In the genomic region with DNA sequence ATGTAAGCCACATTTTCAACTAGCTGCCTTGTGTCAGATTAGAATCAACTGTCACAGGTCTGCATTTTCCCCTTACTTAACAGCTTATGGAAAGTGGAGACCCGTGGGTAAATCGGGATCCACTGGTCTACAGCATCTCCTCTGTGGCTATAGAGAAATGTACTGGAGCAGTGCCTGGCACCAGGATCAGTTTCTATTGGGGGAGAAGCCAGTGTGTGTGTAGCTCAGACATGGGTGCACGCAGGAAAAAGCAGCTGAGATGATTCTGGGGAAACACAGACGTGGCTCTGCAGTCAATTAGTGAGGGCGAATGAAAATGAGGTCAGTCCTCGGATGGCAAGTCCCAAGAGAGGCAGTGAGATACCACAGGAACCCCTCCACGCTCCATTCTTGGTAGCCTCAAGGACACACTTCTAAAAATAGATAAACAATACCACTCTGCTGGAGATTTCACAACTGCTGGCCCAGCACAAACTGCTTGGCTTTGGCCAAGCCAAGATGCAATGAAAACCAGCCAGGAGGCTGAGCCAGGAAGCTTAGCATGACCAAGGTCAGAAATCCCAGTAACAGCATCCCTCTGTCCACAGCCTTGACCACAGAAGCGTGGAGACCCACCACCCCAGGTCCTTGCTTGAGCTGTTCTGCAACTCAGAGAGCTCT, we compare ENCODE assay signal across 8 mouse cellular contexts. TPM values are rescaled to one million over a fixed set of nuclear protein-coding genes. Genes with fewer than 3 reads are reported as not detected.
DNase-seq lines count a peak whose midpoint lies in the region; ATAC-seq and TF ChIP-seq lines count a peak whose summit lies in the region.
"Had no signal": no experiment of that assay in that cellular context is flagged by ENCODE, and none has a peak within 500 bp of the region (broad histone marks: within the 10 kb centered on the region; RNA-seq: fewer than 3 reads in every experiment).

No protein-coding gene starts in this region.

- H3K27ac ChIP-seq in kidney, postnatal 0 days, result peak overlapping the region; percentile 60

- 26% methylated on average over 8 of the region's 8 CpGs for WGBS in kidney, postnatal 0 days

- H3K9ac ChIP-seq in kidney, postnatal 0 days (ENCODE audit: low read depth, low read length), result no peak overlapping the region

- no peaks in the 10 kb centered on the region for H3K27me3 ChIP-seq in Patski
- H3K27me3 ChIP-seq in kidney, postnatal 0 days (ENCODE audit: insufficient read depth, low read length), result no peaks in the 10 kb centered on the region

- H3K4me1 ChIP-seq in kidney, postnatal 0 days (replicated peaks; ENCODE audit: insufficient read depth, low read length), result peaks cover 30% of the 10 kb centered on the region
- H3K4me1 ChIP-seq: megakaryocyte, embryonic 14.5 days had no signal

- DNase-seq in A20 (ENCODE audit: low read depth, low spot score), result peak; percentile 9
- peak; percentile 93 for DNase-seq in Patski (ENCODE audit: low read depth, low spot score)
- DNase-seq in gastrocnemius, postnatal 14 days, result peak; percentile 59
- no peak for DNase-seq in kidney, postnatal 0 days (ENCODE audit: low spot score)
- DNase-seq in thymus, postnatal 10 days (ENCODE audit: low spot score in 2 of 2), result no peak
- DNase-seq in frontal cortex, postnatal 10 days (ENCODE audit: low spot score in 2 of 2), result no peak
- DNase-seq in T-cell, adult 2 months (ENCODE audit: low spot score), result no peak

- in situ Hi-C loops in Patski (cut with MboI; ENCODE audit: low pct_unique_long_range_greater_than_20kb), result no loop called here

- CTCF ChIA-PET in Patski (lab: Charles Lee), result interaction anchor here (1.1 to 2.0 kb wide), 2 partner anchors 10 to 35 kb away, joined by 5 to 7 read pairs; no protein-coding TSS in a partner anchor

- no peak overlapping the region; the same call in 1 of the 2 replicates for H3K4me2 ChIP-seq in kidney, postnatal 0 days (ENCODE audit: low read length)

- intact Hi-C loops in gastrocnemius, postnatal 14 days (cut with DNase I; ENCODE audit: low total_unique reads), result no loop called here

- no peak overlapping the region for H3K4me3 ChIP-seq in kidney, postnatal 0 days (replicated peaks; ENCODE audit: low read depth, low read length)
- H3K4me3 ChIP-seq: megakaryocyte, embryonic 14.5 days had no signal

- ATAC-seq in Patski, result peak; percentile 93
- peak; percentile 67 for ATAC-seq in kidney, postnatal 0 days (replicated peaks; ENCODE audit: low FRiP score, low read depth)

- no peaks in the 10 kb centered on the region for H3K36me3 ChIP-seq in kidney, postnatal 0 days (ENCODE audit: insufficient read depth, low read length)

- POLR2A ChIA-PET in Patski (lab: Charles Lee), result interaction anchor here (1.2 to 1.6 kb wide), 3 partner anchors 10 to 40 kb away, joined by 3 read pairs; a partner anchor contains a TSS

- no peak for TF ChIP-seq CTCF in Patski (IDR thresholded peaks at IDR 0.05)
- no peak for TF ChIP-seq CTCF in kidney, postnatal 0 days (IDR thresholded peaks at IDR 0.05; ENCODE audit: low read depth)

- no peaks in the 10 kb centered on the region for H3K9me3 ChIP-seq in kidney, postnatal 0 days (replicated peaks; ENCODE audit: low read length)

RNA-seq across cellular contexts. Expression of a gene that starts 40.4 kb away (rescaled TPM):
- polyA plus RNA-seq in Patski (2021), result 31.4 TPM
- 10 to 100 TPM; 12.1 to 15.0 TPM for total RNA-seq in gastrocnemius, postnatal 14 days (2021)
- 2.3 and 2.4 TPM in 2 replicates for polyA plus RNA-seq in kidney, postnatal 0 days (2015; fragmentation: Nextera tagmentation; extraction: Ambion mirVana)

RNA-seq across cellular contexts. Expression of a gene that starts 53.1 kb away (rescaled TPM):
- 62.4 TPM for polyA plus RNA-seq in Patski (2021)
- 10 to 100 TPM; 34.0 to 51.7 TPM for total RNA-seq in gastrocnemius, postnatal 14 days (2021)
- 75.6 and 77.9 TPM in 2 replicates for polyA plus RNA-seq in kidney, postnatal 0 days (2015; fragmentation: Nextera tagmentation; extraction: Ambion mirVana)

Comparison
In these comparisons a context has a peak if more than half of its experiments do, and no peak if none do; other contexts are left out.
1. DNase-seq: peak in A20 (single experiment), Patski (single experiment) and gastrocnemius, postnatal 14 days (single experiment); none in kidney, postnatal 0 days (single experiment), thymus, postnatal 10 days (0 of 2), frontal cortex, postnatal 10 days (0 of 2) and T-cell, adult 2 months (single experiment).